Mouse (Mus musculus): ENCODE measurements around the gene Abhd5.

- no peak for TF ChIP-seq POLR2A (IDR thresholded peaks at IDR 0.05; ENCODE audit: extremely low read depth, insufficient read depth, low read length)
- no peak for TF ChIP-seq CTCF (IDR thresholded peaks at IDR 0.05; ENCODE audit: extremely low read depth, insufficient read depth, low read length)
Measured at GRCm38 (mm10) chr9:122415056-122415775, 63.8 kb downstream of the Abhd5 start.
